Mouse (Mus musculus) liver, adult (tissue): ENCODE results near the gene Zfp689.
A peak's percentile ranks its signal among the peaks of the same experiment; 100 is the strongest.

Source experiments
- GATA4 ChIP-seq: IDR thresholded peaks from 2 replicates; pipeline ENCODE4 v1.6.1; 2014; ENCODE audit warnings: mild to moderate bottlenecking, low read length; ENCODE audit not compliant: insufficient replicate concordance

Zfp689 gene

GRCm38 (mm10) chr7:127448521-127449300, at the start of gene Zfp689:
TSS of gene Zfp689 (minus strand) at chr7:127449158.
- TF ChIP-seq GATA4 = no peak

DNA sequence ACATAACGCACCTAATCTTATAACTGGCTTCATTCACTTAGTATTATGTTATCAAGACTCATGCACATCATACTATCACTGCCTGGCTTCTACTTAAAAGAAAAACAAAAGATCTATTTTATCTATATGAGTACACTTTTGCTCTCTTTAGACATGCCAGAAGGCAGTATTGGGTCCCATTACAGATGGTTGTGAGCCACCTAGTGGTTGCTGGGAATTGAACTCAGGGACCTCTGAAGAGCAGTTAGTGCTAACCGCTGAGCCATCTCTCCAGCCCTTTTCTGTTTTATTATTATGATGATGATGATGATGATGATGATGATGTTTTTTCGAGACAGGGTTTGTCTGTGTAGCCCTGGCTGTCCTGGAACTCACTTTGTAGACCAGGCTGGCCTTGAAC, 49.4 kb upstream of the Zfp689 start:
- no peak for TF ChIP-seq GATA4

DNA sequence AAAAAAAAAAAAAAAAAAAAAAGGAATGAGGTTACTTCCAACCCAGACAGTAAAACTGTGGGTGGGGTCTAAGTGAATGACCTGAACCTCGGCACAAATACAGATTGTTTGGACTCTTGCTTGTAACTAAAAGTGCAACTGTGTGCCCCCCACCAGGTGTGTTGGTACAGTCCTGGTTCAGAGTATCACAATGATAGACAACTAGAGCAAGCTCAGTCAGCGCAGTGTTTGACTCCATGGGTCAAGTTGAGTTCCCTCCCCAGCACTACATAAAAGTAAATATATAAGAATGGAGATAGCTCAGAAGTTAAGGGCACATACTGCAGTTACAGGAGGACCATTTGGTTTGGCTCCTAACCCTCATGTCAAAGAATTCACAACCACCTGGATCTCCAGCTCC, 48.4 kb upstream of the Zfp689 start:
- TF ChIP-seq GATA4 = no peak

DNA sequence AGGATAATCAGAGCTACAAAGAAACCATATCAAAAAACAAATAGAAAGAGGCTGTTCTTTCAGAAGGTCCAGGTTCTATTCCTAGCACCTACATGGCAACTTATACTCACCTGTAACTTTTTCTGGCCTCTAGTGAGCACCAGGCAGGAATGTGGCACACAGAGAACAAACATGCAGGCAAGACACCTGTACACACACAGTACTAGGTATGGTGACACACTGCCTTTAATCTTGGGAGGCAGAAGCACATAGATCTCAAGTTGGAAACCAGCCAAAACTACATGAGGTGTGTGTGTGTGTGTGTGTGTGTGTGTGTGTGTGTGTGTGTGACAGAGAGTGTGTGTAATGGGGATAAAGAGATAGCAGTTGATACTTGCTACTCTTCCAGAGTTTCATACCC, 45.7 kb upstream of the Zfp689 start:
- no peak for TF ChIP-seq GATA4

DNA sequence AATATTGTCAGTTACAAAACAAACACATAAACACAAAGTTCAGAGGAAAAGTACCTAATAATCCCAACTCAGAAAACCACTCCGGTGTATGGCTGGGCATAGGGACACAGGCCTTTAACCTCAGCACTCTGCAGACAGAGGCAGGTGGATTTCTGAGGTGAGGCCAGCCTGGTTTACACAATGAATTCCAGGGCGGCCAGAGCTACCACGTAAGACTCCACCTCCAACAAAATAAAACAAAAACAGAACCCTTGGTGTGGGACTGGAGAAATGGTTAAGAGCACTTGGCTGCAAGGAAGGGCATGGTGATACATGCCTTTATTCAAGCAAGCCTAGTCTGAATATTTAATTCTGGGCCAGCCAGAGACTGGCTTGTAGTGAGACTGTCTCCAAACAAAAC, 42.9 kb upstream of the Zfp689 start:
- no peak for TF ChIP-seq GATA4

GRCm38 (mm10) chr7:127489982-127490381, 41.0 kb upstream of the Zfp689 start:
- no peak for TF ChIP-seq GATA4

GRCm38 (mm10) chr7:127485416-127485815, 36.5 kb upstream of the Zfp689 start:
- TF ChIP-seq GATA4 = no peak

DNA sequence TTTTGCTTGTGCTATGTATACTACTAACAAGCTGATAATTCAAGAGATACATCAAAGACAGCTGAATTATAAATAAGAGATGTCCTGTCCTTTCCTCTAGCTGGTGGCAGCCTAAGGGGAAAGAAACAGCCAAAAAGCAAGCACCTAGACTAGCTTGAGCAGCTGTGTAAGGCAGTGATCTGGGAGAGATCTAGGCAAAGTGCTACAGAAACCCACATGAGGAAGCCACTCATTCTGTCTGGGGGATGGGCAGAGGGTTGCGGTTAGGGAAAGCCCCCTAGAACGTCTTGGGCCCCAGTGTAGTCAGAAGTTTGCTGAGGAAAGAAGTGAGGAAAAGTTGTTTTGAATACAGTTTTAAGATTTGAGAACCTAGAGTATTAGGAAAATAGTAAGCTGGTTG, 31.4 kb upstream of the Zfp689 start:
- no peak for TF ChIP-seq GATA4

DNA sequence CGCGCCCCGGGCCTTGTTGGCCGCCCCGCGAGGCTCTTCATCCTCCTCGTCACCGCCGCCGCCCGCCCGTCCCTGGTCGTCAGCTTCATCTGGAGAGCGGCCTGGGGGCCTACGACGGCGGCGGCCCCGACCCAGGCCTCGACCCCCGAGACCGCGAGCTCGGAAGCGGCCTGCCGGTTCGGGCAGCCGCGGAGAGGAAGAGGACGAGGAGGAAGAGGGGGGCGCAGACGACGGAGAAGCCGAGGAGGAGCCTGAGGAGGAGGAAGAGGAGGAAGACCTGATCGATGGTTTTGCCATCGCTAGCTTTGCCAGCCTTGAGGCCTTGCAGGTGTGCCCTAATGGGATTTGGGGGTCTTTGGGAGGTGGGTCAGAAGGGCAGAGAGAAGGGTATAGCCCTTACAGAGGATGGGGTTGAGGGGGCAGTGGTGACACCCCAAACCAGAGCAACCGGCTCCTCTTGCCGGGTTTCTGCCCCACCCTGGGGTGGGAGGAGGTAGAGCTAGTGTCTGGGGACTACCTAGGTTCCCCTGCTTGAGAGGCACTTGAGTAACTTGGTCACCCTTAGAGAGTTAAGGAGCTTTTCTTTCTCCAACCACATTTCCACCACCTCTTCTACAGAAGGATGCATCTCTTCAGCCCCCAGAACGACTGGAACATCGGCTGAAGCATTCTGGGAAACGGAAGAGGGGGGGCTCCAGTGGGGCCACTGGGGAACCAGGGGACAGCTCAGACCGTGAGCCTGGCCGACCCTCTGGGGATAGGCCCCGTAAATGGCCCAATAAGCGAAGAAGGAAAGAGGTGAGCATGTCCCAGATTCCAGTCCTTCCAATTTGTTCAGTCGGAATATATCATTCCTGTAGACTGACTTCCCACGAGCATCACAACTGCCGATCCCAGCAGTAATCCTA, 30.6 kb upstream of the Zfp689 start:
- no peak for TF ChIP-seq GATA4

GRCm38 (mm10) chr7:127478635-127479317, 29.8 kb upstream of the Zfp689 start, which contains the start of gene Fbrs:
TSS of gene Fbrs (plus strand) at chr7:127479199.
- TF ChIP-seq GATA4 = peak; percentile 9; the same call in 1 of the 2 replicates

GRCm38 (mm10) chr7:127477687-127478634, 29.0 kb upstream of the Zfp689 start:
- TF ChIP-seq GATA4 = no peak

- TF ChIP-seq GATA4 = no peak
Observed at GRCm38 (mm10) chr7:127476855-127477254, 27.9 kb upstream of the Zfp689 start.

DNA sequence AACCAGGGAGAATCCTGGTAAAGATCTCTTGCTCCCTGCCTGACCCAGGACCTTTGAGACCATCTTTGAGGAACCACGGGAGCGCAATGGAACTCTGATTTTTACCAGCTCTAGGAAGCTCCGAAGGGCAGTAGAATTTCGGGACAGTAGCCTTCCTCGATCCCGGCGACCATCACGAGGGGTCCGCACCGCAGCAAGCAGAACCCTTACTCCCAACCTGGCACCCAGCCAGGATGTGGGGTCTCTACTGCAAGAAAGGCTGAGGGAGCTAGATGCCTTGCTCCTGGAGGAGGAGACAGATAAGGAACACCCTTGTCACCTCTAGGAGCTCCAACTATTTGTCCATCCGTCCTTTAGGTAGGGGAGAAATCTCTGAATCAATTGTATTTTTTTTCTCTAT, 27.4 kb upstream of the Zfp689 start:
- no peak for TF ChIP-seq GATA4

DNA sequence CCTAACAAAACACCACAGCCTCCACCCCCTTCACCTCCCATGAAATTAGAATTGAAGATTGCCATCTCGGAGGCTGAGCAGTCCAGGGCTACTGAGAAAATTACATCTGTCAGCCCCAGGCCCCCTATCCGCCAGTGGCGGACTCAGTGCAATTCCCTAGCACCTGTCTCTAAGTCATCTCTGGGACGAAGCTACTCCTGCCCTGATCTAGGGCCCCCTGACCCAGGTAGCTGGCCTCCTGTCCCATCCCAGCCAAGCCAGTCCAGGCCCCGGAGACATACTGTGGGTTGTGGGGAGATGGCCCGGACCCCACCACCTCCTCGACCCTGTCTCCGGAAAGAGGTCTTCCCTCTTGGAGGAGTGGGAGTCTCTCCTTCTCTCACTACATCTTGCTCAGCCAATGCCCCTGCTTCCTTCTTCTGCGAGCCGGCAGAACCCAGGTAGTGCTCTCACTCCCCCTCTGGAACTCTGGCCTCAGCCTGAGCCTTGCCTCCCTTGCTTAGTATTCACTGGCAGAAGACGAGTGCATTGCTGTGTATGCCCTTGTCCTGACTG, 26.3 kb upstream of the Zfp689 start:
- TF ChIP-seq GATA4 = no peak

DNA sequence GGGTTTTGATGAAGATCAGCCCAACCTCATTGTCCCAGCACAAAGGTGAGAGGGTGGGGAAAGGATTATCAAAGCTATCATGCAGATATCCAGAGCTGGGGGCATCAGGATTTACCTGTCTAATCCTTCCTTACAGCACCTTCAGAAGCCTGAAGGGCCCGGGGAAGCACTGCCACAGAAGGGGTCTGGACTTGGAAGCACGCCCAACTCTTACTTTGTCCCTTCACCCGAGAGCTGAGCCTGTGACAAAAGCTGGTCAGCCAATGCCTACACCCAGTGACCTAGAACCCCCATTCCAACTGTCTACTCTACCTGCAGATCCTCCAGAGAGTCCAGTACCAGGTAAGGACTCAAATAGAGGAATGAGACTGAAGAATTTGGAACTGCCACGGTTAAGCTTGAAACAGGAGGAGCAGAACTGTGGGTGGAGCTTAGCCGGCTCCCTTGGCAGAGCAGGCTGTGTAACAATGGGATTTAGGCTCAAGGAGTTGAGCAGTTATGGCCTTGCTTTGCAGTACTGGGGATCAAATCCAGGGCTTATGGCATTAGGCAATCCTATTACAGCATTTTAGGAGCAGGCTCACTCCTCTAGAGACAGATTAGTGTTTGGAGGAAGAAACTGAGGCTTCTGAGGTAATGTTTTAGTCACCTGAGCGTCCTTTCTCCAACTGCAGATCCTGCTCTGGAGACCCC, 25.6 kb upstream of the Zfp689 start:
- TF ChIP-seq GATA4 = no peak
